Mouse (Mus musculus): ENCODE results near the gene Slc22a7. TPM values are rescaled to one million over a fixed set of nuclear protein-coding genes. Genes with fewer than 3 reads are reported as not detected.
A peak's percentile ranks its signal among the peaks of the same experiment; 100 is the strongest.

The Slc22a7 gene
- not detected in 2 replicates for polyA plus RNA-seq (2016; fragmentation: Nextera tagmentation; extraction: Ambion mirVana)

DNA sequence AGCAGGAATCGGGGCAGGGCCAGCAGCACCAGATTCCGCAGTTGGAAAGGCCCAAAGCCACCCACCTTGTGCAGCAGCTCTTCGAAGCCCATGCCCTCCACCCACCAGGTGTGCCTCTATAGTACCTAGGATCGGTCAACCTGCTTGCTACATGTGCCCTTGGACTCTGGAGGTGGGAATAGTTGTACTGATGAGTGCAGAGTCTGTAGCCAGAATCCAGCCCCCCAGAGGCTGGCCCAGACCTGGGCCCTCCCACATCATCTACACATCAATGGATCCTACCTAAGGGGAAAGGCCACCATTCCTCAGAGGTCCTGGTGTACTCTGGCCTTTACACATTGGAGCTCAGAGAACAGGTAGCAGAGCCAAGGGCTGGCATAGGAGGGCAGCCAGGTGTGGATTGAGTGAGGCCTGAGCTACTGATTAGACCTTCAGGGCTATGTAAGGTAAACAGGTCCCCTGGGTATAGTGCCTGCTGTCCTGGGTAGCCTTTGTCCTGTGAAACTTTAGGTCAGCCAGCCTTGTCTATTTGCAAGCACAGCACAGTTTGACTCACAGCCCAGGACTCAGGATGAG lies at the start of gene Slc22a7:
Gene Slc22a7 (minus strand): TSS at position 160 of the 576 bp plus-strand sequence.
- no peak within 1 kb of the TSS for H3K9ac ChIP-seq
- WGBS: 73% methylated on average over 4 of the region's 4 CpGs
- H3K27ac ChIP-seq: no peak within 1 kb of the TSS
- H3K27me3 ChIP-seq: peaks cover 27% of the 10 kb centered on the region
- H3K4me1 ChIP-seq: peaks cover 16% of the 10 kb centered on the region
- H3K36me3 ChIP-seq: no peaks in the 10 kb centered on the region
- no peaks in the 10 kb centered on the region for H3K9me3 ChIP-seq (replicated peaks)
- H3K4me2 ChIP-seq (replicated peaks): no peak within 1 kb of the TSS
- no peak within 1 kb of the TSS for H3K4me3 ChIP-seq
- no peak for ATAC-seq (ENCODE audit: low FRiP score)

DNA sequence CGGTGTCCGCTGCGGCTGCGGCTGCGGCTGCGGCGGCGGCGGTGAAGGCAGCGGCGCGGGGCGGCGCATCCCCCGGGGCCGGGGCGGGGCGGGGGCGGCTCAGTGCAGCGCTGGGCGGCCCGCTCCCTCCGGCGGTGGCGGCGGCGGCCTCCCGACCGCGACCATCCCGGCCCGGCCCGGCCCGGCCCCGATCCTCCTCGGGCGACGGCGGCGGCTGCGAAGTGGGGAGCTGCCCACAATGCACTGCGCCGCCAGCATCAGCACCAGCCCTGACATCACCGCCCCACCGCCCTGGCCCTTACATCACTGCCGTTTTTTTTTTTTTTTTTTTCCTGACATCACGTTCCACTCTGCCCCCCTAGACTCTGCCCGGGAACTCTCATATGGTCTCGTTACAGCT lies 49.2 kb upstream of the Slc22a7 start, which contains the start of gene Ttbk1:
Gene Ttbk1 (minus strand): TSS at position 245 of the 400 bp plus-strand sequence.
- Histone ChIP-seq H3K36me3 (no peaks in the 10 kb centered on the region; the same call in 1 of the 2 replicates), H3K9me3 (replicated peaks) (no peaks in the 10 kb centered on the region), H3K4me1 (peaks cover 40% of the 10 kb centered on the region), H3K4me3 (peak within 1 kb of the TSS; percentile 83), H3K9ac (peak within 1 kb of the TSS; percentile 93), H3K27ac (peak within 1 kb of the TSS; percentile 72), H3K4me2 (replicated peaks) (peak within 1 kb of the TSS; percentile 70), H3K27me3 (peaks cover 62% of the 10 kb centered on the region)
- 0% methylated on average over 17 of the region's 49 CpGs for WGBS
- peak; percentile 70 for ATAC-seq (ENCODE audit: low FRiP score)

DNA sequence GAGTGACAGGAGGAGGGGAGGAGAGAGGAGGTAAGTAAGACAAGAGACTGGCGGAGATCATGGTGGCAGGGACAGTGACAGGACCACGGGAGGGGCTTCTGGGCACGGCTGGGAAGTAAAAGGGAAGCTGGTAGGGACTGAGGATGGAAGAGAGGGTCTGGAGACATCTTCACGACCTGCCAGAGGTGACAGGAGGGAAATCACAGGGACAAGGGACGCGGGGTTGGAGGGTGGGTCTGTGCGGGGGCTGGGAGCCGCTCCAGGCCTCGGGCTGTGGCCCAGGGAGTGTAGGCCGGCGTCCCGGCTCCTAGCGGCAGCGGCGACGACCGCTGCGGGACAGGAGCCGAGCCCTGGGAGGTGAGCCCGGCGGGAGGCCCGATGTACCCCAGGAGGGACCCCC lies 48.7 kb upstream of the Slc22a7 start:
- peaks cover 40% of the 10 kb centered on the region for H3K4me1 ChIP-seq
- H3K4me3 ChIP-seq: peak overlapping the region; percentile 83
- peaks cover 62% of the 10 kb centered on the region for H3K27me3 ChIP-seq
- 1% methylated on average over 22 of the region's 22 CpGs for WGBS
- no peaks in the 10 kb centered on the region for H3K9me3 ChIP-seq (replicated peaks)
- H3K4me2 ChIP-seq (replicated peaks): peak overlapping the region; percentile 70
- peak; percentile 62 for ATAC-seq (ENCODE audit: low FRiP score)
- H3K9ac ChIP-seq: peak overlapping the region; percentile 93
- peak overlapping the region; percentile 72 for H3K27ac ChIP-seq
- no peaks in the 10 kb centered on the region; the same call in 1 of the 2 replicates for H3K36me3 ChIP-seq

DNA sequence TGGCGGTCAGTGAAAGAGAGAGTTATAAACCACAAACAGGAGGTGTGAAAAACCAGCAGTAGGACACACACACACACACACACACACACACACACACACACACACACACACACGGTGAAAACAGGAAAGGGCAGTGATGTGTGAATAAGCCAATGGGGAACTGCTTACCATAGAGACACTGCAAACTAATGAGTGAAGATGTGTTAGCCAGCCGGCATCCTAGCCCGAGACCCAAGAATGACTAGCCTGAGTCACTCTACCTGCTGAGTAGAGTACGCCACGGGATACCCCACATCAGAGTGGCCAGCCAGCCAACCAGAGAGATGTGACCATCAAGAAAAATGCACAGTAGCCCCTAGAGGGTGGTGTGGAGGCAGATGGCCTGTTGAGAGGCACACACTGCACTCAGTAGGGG lies 46.2 kb upstream of the Slc22a7 start:
- H3K4me2 ChIP-seq (replicated peaks): peak overlapping the region; percentile 74
- H3K9ac ChIP-seq: peak overlapping the region; percentile 55; the same call in 1 of the 2 replicates
- peak overlapping the region; percentile 31 for H3K4me3 ChIP-seq
- H3K4me1 ChIP-seq: peaks cover 40% of the 10 kb centered on the region
- H3K9me3 ChIP-seq (replicated peaks): no peaks in the 10 kb centered on the region
- H3K27ac ChIP-seq: peak overlapping the region; percentile 40; the same call in 1 of the 2 replicates
- 20% methylated on average over 6 of the region's 6 CpGs for WGBS
- 0 out of 2 replicates have a peak, but pooled peaks have one; percentile 3 for ATAC-seq (ENCODE audit: low FRiP score)
- peaks cover 53% of the 10 kb centered on the region for H3K27me3 ChIP-seq
- H3K36me3 ChIP-seq: peaks cover 5% of the 10 kb centered on the region

DNA sequence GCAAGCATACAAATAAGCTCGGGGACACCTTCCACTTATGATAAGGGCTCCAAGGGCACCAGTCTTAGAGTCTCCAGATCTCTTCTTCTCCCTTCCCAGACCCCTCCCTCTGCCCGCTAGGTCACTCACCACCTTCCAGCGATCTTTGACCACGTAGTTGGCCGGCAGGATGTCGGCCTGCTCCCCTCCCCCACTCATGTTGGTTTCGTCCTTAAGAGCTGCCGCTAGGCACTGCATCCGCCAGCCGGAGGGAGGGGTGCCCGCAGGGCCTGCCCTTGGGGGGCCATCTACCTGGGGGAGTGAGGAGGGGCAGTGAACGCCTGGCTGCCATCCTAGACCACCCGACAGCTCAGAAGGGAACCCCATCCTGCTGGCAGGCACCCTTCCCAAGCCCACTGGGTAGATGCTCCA lies 45.8 kb upstream of the Slc22a7 start:
- Histone ChIP-seq H3K4me3 (peak overlapping the region; percentile 31), H3K4me1 (peaks cover 40% of the 10 kb centered on the region), H3K9ac (peak overlapping the region; percentile 55), H3K27ac (peak overlapping the region; percentile 40; the same call in 1 of the 2 replicates), H3K36me3 (peaks cover 9% of the 10 kb centered on the region), H3K4me2 (replicated peaks) (peak overlapping the region; percentile 74), H3K27me3 (peaks cover 51% of the 10 kb centered on the region), H3K9me3 (replicated peaks) (no peaks in the 10 kb centered on the region)
- whole genome bisulfite sequencing: 2% methylated on average over 13 of the region's 13 CpGs
- peak; percentile 14; the same call in 1 of the 2 replicates for ATAC-seq (ENCODE audit: low FRiP score)

DNA sequence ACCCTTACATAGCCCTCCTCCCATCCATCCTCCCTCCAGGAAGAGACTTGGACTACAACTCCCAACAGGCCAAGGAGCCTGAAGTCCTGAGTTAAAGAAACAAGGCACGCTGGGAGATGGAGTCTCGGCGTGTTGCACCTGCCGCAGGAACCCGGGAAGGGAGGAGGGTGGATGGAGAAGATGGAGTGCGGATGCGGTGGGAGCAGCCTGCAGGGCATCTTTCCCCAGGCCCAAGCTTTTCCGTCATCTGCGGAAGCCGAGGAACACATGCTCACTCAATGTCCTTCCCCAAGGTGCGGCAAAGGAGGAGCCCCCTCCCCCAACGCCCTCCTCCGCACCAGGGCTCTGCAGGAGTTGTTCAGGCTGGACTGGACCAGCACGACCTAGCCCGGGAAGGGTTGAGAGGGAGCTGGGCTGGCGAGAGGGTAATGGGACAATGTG lies 45.3 kb upstream of the Slc22a7 start:
- Histone ChIP-seq H3K4me1 (peaks cover 40% of the 10 kb centered on the region), H3K4me2 (replicated peaks) (peak overlapping the region; percentile 74), H3K4me3 (peak overlapping the region; percentile 31), H3K9ac (peak overlapping the region; percentile 55), H3K27me3 (peaks cover 47% of the 10 kb centered on the region), H3K36me3 (peaks cover 13% of the 10 kb centered on the region), H3K27ac (no peak overlapping the region), H3K9me3 (replicated peaks) (no peaks in the 10 kb centered on the region)
- WGBS: under 1% methylated on average over 16 of the region's 16 CpGs
- ATAC-seq (ENCODE audit: low FRiP score): peak; percentile 56

DNA sequence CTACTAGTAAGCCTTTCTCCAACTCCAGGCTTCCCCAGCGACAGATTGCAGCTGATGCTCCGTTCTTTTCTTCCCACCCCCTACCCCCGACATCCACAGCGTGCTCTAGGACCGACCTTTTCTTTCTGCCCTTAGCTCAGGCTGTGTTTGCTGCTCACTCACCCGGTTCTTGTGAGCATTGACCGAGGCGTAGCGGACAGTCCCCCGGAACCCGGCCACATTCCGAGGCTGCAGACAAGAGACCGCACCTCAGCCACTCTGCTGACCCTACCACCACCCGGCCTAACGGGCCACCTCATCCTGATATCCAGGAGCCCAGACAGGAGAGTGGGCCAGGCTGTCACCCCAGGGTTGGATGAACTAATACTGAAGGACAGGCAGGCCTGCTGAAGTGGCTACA lies 39.0 kb upstream of the Slc22a7 start:
- Histone ChIP-seq H3K27me3 (no peaks in the 10 kb centered on the region), H3K4me1 (no peaks in the 10 kb centered on the region), H3K27ac (no peak overlapping the region), H3K9me3 (replicated peaks) (no peaks in the 10 kb centered on the region), H3K36me3 (peaks cover 67% of the 10 kb centered on the region), H3K9ac (no peak overlapping the region), H3K4me2 (replicated peaks) (no peak overlapping the region), H3K4me3 (no peak overlapping the region)
- 85% methylated on average over 15 of the region's 15 CpGs for WGBS
- no peak for ATAC-seq (ENCODE audit: low FRiP score)

DNA sequence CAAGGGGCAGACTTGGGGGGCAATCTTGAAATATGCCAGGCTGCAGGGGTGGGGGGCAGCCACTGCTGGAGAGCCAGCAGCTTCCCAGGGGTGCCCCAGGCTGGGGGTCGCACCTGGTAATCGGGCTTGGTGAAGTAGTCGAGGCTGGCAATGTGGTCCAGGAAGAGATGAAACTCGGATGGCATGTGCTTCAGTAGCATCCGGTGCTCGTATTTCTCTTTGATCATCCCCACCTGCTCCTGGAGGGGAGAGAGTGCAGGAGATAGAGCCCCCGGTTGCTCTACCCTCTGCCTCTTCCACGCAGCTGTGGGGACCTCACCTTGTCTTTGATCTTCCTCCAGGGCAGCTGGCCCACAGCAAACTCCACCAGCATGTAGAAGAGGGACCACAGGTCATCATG lies 38.3 kb upstream of the Slc22a7 start:
- Histone ChIP-seq H3K9me3 (replicated peaks) (no peaks in the 10 kb centered on the region), H3K4me2 (replicated peaks) (no peak overlapping the region), H3K36me3 (peaks cover 72% of the 10 kb centered on the region), H3K27ac (no peak overlapping the region), H3K4me3 (no peak overlapping the region), H3K4me1 (no peaks in the 10 kb centered on the region), H3K9ac (no peak overlapping the region), H3K27me3 (no peaks in the 10 kb centered on the region)
- 75% methylated on average over 8 of the region's 8 CpGs for WGBS
- ATAC-seq (ENCODE audit: low FRiP score): no peak

DNA sequence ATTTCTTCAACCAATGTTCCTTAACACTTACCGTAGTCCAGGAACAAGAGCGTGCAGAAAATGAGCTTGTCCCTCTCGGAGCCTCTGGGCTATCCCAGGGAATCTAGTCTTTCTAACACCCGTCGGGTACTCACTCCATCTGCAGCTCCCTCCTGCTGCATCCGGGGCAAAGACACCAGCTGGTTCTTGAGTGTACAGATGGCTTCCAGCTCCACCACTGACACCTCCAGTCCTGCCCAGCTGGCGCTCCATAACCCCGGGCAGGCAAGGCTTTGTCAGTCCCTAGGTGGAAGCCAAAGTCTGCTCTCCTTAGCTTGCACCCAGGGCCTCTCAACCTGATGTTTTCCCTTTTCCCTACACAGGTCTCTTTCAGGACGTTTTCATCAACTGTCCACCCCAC lies 29.6 kb upstream of the Slc22a7 start:
- Histone ChIP-seq H3K27ac (no peak overlapping the region), H3K4me1 (peaks cover 6% of the 10 kb centered on the region), H3K27me3 (peaks cover under 1% of the 10 kb centered on the region), H3K9me3 (replicated peaks) (no peaks in the 10 kb centered on the region), H3K4me3 (no peak overlapping the region), H3K4me2 (replicated peaks) (no peak overlapping the region), H3K36me3 (peaks cover 84% of the 10 kb centered on the region), H3K9ac (no peak overlapping the region)
- no peak for ATAC-seq (ENCODE audit: low FRiP score)
- 68% methylated on average over 9 of the region's 9 CpGs for WGBS

DNA sequence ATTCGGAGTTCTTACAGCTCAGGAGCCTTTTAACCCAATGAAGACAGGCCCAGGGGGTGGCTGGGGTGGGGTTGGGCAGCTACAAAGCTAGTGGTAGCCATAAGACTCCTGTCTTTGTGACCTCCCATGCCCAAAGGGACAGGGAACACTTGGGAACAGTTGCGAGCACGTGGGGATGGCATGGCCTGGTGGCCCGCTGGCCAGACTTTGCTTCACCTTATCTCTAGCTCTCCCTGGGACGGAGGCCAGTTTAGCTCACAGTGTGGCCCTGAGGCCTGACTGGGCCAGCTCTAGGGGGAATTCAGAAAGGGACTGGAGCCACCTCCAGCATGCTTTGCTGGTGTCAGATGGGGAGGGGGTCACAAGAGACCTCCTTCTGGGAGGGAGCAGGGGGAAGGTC lies 24.0 kb upstream of the Slc22a7 start:
- Histone ChIP-seq H3K4me3 (no peak overlapping the region), H3K36me3 (peaks cover 40% of the 10 kb centered on the region), H3K9me3 (replicated peaks) (no peaks in the 10 kb centered on the region), H3K4me1 (peaks cover 10% of the 10 kb centered on the region), H3K9ac (no peak overlapping the region), H3K27me3 (peaks cover 54% of the 10 kb centered on the region), H3K27ac (no peak overlapping the region), H3K4me2 (replicated peaks) (no peak overlapping the region)
- ATAC-seq (ENCODE audit: low FRiP score): no peak
- WGBS: 81% methylated on average over 5 of the region's 5 CpGs

DNA sequence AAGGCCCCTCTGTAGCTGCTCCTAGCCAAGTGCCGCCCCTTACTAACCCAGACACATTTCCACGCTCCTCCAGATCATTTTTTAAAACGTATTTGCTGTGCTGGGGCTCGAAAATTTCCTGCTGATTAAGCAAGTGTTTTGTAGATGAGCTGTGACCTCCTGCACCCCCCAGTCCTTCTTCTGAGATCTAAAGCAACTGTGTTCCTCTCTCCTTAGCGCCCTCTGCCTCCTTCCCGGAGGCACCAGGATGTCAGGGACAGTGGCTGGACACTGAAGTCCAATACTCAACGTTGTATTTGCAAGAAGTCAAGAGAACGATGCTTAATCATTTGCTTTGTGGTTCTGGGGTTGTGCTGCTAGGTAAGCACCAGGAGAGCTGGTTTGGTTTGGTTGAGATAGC lies 23.1 kb upstream of the Slc22a7 start:
- H3K27me3 ChIP-seq: peaks cover 61% of the 10 kb centered on the region
- WGBS: 12% methylated on average over 8 of the region's 8 CpGs

DNA sequence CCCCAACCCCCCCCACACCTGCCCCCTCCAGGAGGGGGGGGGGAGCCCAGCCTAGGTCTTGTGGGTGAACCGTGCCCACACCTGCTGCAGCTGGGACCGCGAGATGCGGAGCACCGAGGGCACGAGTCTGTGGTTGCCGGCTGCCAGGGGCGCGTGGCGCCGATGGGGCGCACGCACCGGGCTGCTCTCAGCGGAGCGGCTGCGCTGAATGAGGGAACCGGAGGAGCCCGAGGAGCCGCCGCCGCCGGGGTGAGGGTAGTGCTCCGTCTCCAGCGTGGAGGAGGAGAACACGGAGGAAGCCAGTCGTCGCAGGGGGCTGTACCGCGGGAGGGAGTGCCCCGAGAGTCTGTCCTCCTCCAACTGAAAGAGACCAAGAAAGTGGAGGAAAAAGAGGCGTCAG lies 22.4 kb upstream of the Slc22a7 start:
- Histone ChIP-seq H3K27me3 (peaks cover 67% of the 10 kb centered on the region), H3K4me2 (replicated peaks) (peak overlapping the region; percentile 32), H3K27ac (no peak overlapping the region), H3K36me3 (peaks cover 24% of the 10 kb centered on the region), H3K4me3 (peak overlapping the region; percentile 19), H3K9ac (peak overlapping the region; percentile 36; the same call in 1 of the 2 replicates), H3K9me3 (replicated peaks) (no peaks in the 10 kb centered on the region), H3K4me1 (peaks cover 17% of the 10 kb centered on the region)
- 3% methylated on average over 32 of the region's 32 CpGs for WGBS
- ATAC-seq (ENCODE audit: low FRiP score): no peak

More for the DNA sequence above, 23.1 kb upstream of the Slc22a7 start:
- Histone ChIP-seq H3K9me3 (replicated peaks) (no peaks in the 10 kb centered on the region), H3K4me2 (replicated peaks) (peak overlapping the region; percentile 32; the same call in 1 of the 2 replicates), H3K9ac (peak overlapping the region; percentile 36; the same call in 1 of the 2 replicates), H3K4me3 (peak overlapping the region; percentile 19; the same call in 1 of the 2 replicates), H3K4me1 (peaks cover 11% of the 10 kb centered on the region), H3K36me3 (peaks cover 31% of the 10 kb centered on the region), H3K27ac (no peak overlapping the region)
- ATAC-seq (ENCODE audit: low FRiP score): no peak

All from hindbrain, embryonic 12.5 days (tissue).